Comparison of ENCODE assay signal across 8 mouse cellular contexts in genomic region chr9:21424631-21425555, GRCm38 (mm10). TPM values are rescaled to one million over a fixed set of nuclear protein-coding genes. Genes with fewer than 3 reads are reported as not detected.
DNase-seq lines count a peak whose midpoint lies in the region; ATAC-seq and TF ChIP-seq lines count a peak whose summit lies in the region.

Dnm2 (plus strand) TSS chr9:21424908.

- peak; percentile 9 for TF ChIP-seq CTCF in lung, postnatal 0 days (IDR thresholded peaks at IDR 0.05)

- peak within 1 kb of the TSS; percentile 94 for H3K4me3 ChIP-seq in hindbrain, embryonic 10.5 days
- peak within 1 kb of the TSS; percentile 97 for H3K4me3 ChIP-seq in lung, postnatal 0 days (ENCODE audit: low read depth, low read length)

- WGBS in hindbrain, embryonic 10.5 days = under 1% methylated on average over 82 of the region's 82 CpGs
- WGBS in lung, postnatal 0 days = under 1% methylated on average over 73 of the region's 82 CpGs

- peak within 1 kb of the TSS; percentile 85 for H3K4me2 ChIP-seq in lung, postnatal 0 days (replicated peaks; ENCODE audit: low read depth, low read length)

- ATAC-seq in frontal cortex, adult (ENCODE audit: low TSS enrichment) = peak; percentile 95
- ATAC-seq in lung, postnatal 0 days = peak; percentile 99

- peak within 1 kb of the TSS; percentile 95 for H3K9ac ChIP-seq in lung, postnatal 0 days (replicated peaks; ENCODE audit: low read depth)

- DNase-seq in MN1 (ENCODE audit: low spot score) = peak; percentile 98
- peak; percentile 100 for DNase-seq in cerebellum, adult 9-10 months
- peak; percentile 97 for DNase-seq in hindbrain, embryonic 10.5 days (ENCODE audit: low spot score)
- peak; percentile 99 for DNase-seq in layer of hippocampus, adult 9-11 months
- peak; percentile 98 for DNase-seq in lung, postnatal 0 days (ENCODE audit: low spot score)
- peak; percentile 99 for DNase-seq in ovary, postnatal 14 days (ENCODE audit: low spot score)
- DNase-seq in thymus, postnatal 14 days = peak; percentile 98

- H3K27ac ChIP-seq in hindbrain, embryonic 10.5 days = peak within 1 kb of the TSS; percentile 90
- peak within 1 kb of the TSS; percentile 92 for H3K27ac ChIP-seq in lung, postnatal 0 days (ENCODE audit: low read length)

- H3K36me3 ChIP-seq in hindbrain, embryonic 10.5 days = peaks cover 24% of the 10 kb centered on the region
- H3K36me3 ChIP-seq in lung, postnatal 0 days (ENCODE audit: insufficient read depth, low read length) = no peaks in the 10 kb centered on the region

- TF ChIP-seq EP300 in lung, postnatal 0 days (IDR thresholded peaks at IDR 0.05) = peak; percentile 94

- peaks cover 25% of the 10 kb centered on the region for H3K4me1 ChIP-seq in hindbrain, embryonic 10.5 days (replicated peaks)
- peaks cover 13% of the 10 kb centered on the region for H3K4me1 ChIP-seq in lung, postnatal 0 days (ENCODE audit: insufficient read depth, low read depth, low read length)

- H3K27me3 ChIP-seq in hindbrain, embryonic 10.5 days (ENCODE audit: insufficient read depth, poor library complexity, severe bottlenecking) = no peaks in the 10 kb centered on the region
- H3K27me3 ChIP-seq in lung, postnatal 0 days (replicated peaks; ENCODE audit: insufficient read depth, low read length) = no peaks in the 10 kb centered on the region

- no peaks in the 10 kb centered on the region for H3K9me3 ChIP-seq in hindbrain, embryonic 10.5 days
- H3K9me3 ChIP-seq in lung, postnatal 0 days (ENCODE audit: low read length) = no peaks in the 10 kb centered on the region

RNA-seq across cellular contexts. Expression of gene Dnm2, which starts in this region (rescaled TPM):
- polyA plus RNA-seq in hindbrain, embryonic 10.5 days (2016; fragmentation: Nextera tagmentation; extraction: Ambion mirVana) = 75.1 and 80.4 TPM in 2 replicates
- polyA plus RNA-seq in lung, postnatal 0 days (2015; fragmentation: Nextera tagmentation; extraction: Ambion mirVana) = 79.8 and 81.1 TPM in 2 replicates

Comparison
In these comparisons a context has a peak if more than half of its experiments do, and no peak if none do; other contexts are left out.
1. Peak in every context shown above with its lines: DNase-seq, ATAC-seq, H3K4me3 ChIP-seq and H3K27ac ChIP-seq.